Mouse (Mus musculus) C2C12 (cell line): Measurements from ENCODE around the gene Rundc1.

Source experiments
- CEBPB ChIP-seq: IDR thresholded peaks from one replicate; pipeline ENCODE4 v1.6.1; 2011; ENCODE audit warnings: low read depth, mild to moderate bottlenecking, control low read depth, moderate library complexity
- CTCF ChIP-seq: IDR thresholded peaks from one replicate; pipeline ENCODE4 v1.5.1; 2011; ENCODE audit not compliant: control insufficient read depth, insufficient read depth, insufficient read length
- FOSL1 ChIP-seq: IDR thresholded peaks from one replicate; pipeline ENCODE4 v1.8.0; 2011; ENCODE audit warnings: mild to moderate bottlenecking, low read length; ENCODE audit not compliant: poor library complexity, insufficient read depth, severe bottlenecking
- MAX ChIP-seq: IDR thresholded peaks from one replicate; pipeline ENCODE4 v1.6.1; 2011; ENCODE audit warnings: mild to moderate bottlenecking, control low read depth
- MYOD1 ChIP-seq: IDR thresholded peaks from one replicate; pipeline ENCODE4 v1.6.1; 2011; ENCODE audit warnings: low read depth; ENCODE audit not compliant: control insufficient read depth, insufficient read length
- MYOG ChIP-seq: IDR thresholded peaks from one replicate; pipeline ENCODE4 v1.6.1; 2011; ENCODE audit not compliant: control insufficient read depth, insufficient read length; ENCODE audit errors: extremely low read depth
- USF1 ChIP-seq: IDR thresholded peaks from one replicate; pipeline ENCODE4 v1.6.1; 2011; ENCODE audit warnings: low read depth, mild to moderate bottlenecking, control low read depth, moderate library complexity

DNA sequence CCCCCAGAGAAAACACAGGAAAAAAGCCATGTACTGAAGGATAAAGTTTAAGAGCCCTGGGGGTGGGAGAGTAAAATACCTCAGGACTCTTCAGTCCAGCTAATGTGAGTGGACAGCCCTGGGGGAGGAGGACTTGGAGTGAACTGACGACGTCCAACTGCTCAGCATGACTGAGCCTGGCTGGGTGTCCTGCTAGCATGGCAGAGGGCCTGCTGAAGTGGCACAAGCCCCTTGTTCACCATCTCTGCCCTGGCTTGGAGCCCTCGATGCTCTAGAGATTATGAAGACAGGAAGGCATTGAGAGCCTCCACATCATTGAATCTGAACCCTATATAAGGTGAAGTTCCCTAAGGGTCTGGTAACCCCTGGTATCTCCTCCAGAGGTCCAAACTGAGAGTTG is 47.0 kb downstream of the Rundc1 start:
- TF ChIP-seq CTCF (no peak), MAX (no peak), MYOD1 (no peak), CEBPB (no peak), MYOG (no peak), FOSL1 (no peak), USF1 (no peak)
